Mouse (Mus musculus) neutrophil, adult 5-6 weeks (primary cell): ENCODE results near the gene 0610012G03Rik. TPM values are rescaled to one million over a fixed set of nuclear protein-coding genes. Genes with fewer than 3 reads are reported as not detected.
"Not testable (repeated sequence)": the region's sequence is repeated elsewhere in the genome, so short reads cannot be mapped to it uniquely, and the experiment has no call there.

ENCODE experiments used
- ATAC-seq: fragments of 151-379, 151-347 bp; 2 replicates; pipeline ENCODE4 v1.8.0; 2017; ENCODE audit warnings: mild to moderate bottlenecking, moderate TSS enrichment; ENCODE audit not compliant: insufficient number of reproducible peaks, poor library complexity, low FRiP score, severe bottlenecking; ENCODE audit errors: extremely low read depth
- total RNA-seq: library from RNA; stranded (forward); fragments of 200-1000 nt; gene quantifications from 2 replicates; pipeline ENCODE4 v1.2.3, GENCODE M21; 2017

The 0610012G03Rik gene
- 9.0 and 10.9 TPM in 2 replicates for total RNA-seq

DNA sequence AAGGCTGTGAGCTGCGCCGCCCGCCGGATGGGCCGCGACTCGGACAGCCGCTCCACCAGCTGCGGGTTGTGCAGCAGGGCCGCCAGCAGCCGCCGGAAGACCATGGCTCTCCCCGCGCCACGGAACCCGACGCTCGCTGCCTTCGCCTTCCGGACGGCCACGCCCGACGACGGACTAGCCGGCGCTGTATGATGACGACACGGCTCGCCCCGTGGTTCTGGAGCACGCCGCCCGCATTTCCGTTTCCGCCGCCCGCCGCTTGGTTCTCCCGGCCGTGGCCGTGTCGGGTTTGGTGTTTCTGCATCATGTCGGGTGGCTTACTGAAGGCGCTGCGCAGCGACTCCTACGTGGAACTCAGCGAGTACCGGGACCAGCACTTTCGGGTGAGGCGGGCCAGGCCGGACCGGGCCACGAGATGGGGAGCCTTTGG, at the start of gene 0610012G03Rik, which contains the start of gene Ncbp2:
TSS of gene 0610012G03Rik (minus strand) at position 150 of the 430 bp plus-strand sequence.
TSS of gene Ncbp2 (plus strand) at position 169 of the 430 bp plus-strand sequence.
- ATAC-seq = peak; percentile 86

DNA sequence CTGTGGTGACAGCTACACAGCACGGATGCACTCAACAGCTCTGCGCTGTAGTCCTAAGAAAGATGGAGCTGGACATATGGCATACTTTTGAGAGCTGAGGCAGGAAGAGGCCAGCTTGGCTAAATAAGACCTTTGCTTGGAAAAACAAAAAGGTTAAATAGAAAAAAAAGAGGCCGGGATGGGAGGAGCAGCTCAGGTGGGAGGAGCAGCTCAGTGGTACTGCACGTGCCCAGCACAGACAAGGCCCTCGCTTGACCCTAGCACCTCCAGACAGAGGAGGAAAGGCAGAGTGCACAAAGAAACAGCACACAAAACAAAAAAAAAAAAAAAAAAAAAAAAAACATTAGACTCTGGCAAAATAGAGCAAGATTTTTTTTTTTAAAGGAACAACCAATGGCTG, 48.1 kb upstream of the 0610012G03Rik start:
- no peak for ATAC-seq

DNA sequence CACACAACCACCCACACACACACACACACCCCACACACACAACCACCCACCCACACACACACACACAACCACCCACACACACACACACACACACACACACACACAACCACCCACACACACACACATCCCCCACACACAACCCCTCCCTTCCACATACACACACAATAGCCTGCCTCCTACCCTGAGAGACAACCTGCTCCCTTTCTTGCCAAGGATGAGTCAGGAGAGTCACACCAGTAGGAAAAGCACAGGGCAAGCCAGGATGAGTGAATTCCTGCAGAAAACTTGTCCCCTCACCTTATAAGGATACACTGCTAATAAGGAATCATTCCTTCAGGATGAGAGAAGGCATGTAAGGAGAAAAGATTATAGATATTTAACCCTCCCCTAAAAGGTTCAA, 45.7 kb upstream of the 0610012G03Rik start:
- ATAC-seq = no peak

DNA sequence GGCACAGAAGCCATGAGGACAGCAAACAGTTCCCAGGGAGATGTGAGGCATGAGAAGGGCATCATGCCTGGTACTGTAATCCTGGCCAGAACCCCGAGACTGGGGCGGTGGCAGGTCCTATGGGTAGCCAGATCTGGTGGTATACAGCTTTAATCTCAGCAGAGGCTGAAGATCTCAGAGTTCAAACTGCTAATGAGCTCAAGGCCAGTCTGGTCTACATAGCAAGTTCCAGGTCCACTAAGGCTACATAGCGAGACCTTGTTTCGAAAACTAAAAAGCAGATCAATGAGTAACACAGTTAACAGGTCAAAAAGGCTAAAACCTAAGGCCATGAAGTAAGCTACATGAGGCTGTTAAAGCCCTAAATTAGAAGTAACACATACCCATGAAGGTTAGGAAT, 44.9 kb upstream of the 0610012G03Rik start:
- no peak for ATAC-seq

DNA sequence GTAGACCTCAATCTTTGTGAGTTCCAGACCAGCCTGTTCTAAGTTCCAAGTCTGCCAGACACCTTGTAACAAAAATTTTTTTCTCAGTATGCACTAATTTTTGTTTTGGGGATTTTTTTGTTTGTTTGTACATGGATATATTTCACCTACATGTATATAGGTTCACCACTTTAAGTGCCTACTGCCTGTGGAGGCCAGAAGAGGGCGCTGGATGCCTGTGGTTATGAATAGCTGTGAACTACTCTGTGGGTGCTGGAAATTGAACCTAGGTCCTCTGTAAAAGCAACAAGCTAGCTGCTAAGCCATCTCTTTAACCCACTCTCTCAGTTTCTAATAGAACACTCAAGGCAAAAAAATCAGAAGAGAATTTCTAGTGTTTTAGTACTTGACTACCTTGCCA, 43.7 kb upstream of the 0610012G03Rik start:
- no peak for ATAC-seq

DNA sequence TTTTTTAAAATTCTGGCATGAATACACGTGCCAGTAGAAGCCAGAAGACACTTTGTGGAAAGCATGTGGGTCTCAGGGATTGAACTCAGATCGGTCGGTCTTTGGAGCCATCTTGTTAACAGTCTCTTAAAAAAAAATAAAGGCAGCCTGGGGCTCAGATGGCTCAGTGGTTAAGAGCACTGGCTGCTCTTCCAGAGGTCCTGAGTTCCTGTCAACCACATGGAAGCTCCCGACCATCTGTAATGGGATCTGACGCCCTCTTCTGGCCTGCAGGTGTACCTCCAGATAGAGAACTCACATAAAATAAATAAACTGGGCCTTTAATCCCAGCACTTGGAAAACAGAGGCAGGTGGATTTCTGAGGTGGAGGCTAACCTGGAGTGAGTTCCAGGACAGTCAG, 32.7 kb upstream of the 0610012G03Rik start:
- ATAC-seq = no peak

DNA sequence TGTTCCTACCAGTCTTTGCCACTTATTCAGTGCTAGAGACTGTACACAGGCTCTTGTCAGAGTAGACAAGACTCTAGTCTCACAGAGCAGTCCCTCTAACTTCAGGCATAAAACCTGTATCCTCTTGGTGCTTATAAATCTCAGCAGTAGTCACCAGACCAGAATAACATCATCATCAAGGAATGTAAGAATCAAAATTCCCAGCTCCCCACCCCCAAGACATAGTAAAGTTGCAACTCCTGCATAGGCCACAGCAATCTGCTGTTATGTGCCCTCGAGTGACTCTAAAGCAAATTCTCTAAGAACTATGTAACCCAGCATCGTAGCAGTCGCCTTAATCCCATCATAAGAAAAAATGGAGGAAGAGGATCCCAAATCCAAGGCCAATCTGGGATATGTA, 31.2 kb upstream of the 0610012G03Rik start:
- ATAC-seq = no peak

DNA sequence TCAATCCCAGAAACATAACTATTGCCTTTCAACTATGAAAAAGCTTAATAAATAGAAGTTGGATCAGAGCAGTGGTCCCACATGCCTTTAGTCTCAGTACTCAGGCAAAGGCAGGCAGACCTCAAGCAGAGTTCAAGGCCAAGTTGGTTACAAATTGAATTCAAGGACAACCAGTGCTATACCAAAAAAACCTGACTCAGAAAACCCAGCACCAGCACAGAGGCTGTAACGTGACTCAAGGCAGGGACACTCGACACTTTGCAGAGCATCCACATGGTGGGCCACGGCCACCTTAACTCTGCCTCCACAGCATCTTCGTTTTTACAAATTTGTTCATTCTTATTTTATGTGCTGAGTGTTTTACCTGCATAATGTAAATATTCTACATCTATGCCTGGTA, 27.0 kb upstream of the 0610012G03Rik start:
- ATAC-seq = no peak

DNA sequence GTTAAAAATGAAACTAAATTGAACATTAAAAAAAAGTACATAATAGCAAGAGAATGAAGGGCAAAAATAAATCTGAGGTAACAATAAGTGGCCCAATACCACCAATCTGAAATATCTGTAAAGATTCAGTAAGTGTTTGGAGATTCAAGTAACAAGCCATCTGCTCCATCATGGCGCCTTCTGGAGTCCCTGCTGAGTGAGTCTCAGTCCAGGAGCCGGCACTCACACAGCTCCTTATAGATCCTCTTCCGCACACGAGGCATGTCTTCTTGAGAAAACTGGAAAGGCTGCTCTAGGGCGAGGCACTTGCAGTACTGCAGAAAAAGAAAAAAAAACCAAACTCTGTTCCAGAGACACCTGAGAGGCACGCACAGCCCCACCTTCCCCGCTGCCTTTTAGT, 14.9 kb upstream of the 0610012G03Rik start:
- no peak for ATAC-seq

DNA sequence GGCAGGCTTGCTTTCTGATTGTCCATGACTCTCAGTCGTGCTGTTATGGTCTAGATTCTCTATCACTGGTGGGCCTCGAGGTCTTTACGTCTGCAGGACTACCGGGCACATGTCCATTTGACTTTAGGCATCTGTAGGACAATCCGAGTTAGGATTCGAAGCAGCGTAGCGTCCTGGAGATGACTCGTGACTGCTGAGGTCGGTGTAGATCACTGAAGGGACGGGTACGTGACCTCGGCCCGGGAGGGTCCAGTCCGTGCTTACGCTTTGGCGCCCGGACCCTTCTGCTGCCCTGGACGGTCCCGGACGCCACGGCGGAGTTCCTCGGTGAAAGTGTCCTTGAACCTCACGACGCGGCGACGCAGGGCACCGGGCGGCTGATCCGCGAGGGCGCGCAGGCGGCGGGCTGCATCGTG, 385 bp downstream of the 0610012G03Rik start:
- no peak for ATAC-seq

DNA sequence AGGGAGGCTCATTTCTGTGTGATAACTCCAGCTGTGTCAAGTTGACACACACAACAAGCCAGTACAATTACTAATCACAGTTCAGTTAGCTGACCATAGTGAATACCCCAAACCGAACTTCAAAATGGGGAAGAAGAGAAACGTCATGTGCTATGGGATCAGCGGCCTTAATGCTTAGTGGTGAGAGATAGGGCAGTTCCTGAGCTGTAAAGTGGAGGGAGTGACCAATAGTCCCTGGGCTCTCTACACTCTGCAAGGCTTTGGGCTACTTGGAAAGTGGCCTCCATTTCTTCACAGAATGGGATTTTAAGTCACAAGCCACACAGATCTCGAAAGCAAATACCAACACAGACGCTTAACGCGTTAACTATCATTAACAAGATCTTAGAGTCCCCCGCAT, 961 bp downstream of the 0610012G03Rik start:
- ATAC-seq = no peak

DNA sequence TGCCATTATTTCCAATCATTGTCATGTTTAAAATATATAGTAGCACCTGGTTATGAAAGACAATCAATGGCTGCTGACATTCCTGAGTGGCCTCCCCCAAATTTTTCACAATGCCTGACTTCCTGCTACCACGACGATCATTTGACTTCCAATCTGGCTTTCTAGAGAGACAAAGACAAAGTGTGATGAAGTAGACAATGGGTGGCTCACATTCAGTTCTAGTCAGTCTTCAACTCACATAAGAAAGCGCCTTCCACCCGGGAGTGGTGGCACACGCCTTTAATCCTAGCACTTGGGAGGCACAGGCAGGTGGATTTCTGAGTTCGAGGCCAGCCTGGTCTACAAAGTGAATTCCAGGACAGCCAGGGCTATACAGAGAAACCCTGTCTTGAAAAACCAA, 2.3 kb downstream of the 0610012G03Rik start:
- ATAC-seq = not testable (repeated sequence)

DNA sequence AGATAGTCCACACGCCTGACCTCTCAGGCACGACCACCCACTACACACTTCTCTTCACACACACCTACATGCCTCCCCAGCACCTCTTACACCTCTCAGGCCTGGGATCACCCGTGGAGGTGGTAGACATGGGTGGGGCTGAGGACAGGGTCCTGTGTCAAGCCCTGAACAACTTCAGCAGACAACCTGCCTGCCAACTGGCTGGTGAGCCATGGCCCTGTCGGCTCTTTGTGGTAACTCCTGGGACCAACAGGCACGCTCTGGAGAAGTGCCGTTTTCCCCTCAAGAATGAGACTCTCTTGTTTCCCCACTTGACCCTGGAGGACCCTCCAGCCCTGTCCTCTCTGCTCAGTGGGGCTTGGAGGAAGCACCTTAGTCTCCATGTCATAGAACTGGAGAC, 2.9 kb downstream of the 0610012G03Rik start:
- ATAC-seq = no peak

DNA sequence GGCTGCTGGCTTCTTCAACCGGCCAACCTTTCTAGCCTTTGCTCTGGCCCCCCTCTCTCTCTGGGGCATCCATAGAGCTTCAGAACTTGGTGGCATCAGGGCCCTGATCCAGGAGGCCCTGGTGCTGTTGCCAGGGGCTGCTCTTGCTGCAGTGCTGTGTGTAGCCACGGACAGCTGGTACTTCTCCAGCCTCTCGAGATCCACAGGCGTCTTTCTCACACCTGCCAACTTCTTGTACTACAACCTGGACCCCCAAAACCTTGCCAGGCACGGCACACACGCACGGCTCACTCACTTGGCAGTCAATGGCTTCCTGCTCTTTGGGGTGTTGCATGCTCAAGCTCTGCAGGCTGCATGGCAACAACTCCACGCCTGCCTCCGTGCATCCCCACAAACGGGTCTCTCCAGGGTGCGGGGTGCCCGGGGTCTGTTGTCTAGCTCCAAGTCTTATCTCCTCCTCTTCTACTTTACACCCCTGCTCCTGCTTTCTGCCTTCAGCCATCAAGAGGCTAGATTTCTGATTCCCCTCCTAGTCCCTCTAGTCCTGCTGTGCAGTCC, 3.5 kb downstream of the 0610012G03Rik start:
- no peak for ATAC-seq

DNA sequence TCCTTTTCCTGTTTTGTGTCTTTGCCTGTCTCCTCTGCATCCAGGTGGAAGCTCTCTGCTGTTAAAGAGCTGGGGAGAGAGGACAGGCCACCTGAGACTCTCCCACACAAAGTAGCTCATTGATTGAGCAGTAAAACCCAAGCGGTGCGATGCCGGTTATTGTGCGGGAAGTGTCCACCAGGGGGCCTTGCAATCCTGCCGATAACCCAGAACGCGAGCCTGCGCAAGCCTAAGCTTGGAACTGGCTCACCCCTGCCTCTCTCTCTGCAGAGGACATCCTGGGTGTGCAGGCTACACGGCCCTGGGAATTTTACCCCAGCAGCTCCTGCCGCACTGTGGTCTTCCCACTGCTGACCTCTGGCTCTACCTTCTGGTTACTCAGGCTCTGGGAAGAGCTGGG, 4.3 kb downstream of the 0610012G03Rik start:
- peak; percentile 63 for ATAC-seq

DNA sequence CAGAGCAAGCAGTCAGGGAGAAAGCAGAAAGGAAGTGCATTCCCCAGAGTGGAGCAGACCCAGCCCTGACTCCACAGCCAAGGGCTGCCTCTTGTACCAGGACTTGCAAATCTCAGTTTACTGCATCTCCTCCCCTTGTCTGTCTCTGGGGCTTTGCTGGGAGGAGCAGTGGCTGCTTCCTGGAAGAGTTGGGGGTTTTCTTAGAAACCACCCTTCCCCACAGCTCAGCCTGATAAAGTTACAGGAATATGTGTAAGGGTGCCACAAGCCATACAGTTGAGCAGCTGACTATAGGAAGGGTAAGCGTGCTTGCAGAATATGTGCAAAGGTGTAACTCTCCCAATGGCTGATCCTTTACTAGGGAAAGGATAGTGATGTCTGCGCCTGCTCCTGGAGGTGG, 7.7 kb downstream of the 0610012G03Rik start:
- ATAC-seq = no peak

DNA sequence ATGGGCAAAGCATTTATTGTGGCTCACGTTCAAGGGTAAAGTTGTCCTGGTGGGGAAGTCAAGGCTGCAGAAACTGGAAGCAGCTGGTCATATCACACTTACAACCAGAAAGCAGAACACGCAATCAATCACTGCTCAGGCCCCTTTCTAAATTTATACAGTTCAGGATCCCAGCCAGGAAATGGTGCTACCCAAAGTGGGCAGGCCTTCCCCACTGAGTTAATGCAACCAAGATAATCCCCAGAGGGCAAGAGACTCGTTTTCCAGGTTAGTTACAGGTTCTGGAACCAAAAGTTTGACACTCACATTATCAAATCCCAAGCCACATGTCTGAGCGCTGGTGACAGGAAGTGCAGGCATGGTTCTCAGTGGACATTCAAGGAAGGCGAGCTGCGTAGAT, 9.4 kb downstream of the 0610012G03Rik start:
- ATAC-seq = no peak

DNA sequence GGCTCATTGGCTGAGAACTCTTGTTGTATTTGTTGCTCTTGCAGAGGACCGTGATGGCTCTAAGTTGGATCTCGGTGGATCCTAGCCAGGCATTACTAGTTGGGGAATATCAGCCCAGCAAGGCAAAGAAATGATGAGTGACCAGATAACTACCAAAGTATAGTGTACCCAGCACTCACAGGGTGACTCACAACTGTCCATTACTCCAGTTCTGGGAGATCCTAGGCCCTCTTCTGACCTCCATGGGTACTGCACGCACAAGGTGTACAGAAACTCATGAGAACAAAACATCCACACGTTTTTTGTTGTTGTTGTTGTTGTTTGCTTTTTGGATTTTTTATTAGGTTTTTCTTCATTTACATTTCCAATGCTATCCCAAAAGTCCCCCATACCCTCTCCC, 11.7 kb downstream of the 0610012G03Rik start:
- ATAC-seq = no peak

DNA sequence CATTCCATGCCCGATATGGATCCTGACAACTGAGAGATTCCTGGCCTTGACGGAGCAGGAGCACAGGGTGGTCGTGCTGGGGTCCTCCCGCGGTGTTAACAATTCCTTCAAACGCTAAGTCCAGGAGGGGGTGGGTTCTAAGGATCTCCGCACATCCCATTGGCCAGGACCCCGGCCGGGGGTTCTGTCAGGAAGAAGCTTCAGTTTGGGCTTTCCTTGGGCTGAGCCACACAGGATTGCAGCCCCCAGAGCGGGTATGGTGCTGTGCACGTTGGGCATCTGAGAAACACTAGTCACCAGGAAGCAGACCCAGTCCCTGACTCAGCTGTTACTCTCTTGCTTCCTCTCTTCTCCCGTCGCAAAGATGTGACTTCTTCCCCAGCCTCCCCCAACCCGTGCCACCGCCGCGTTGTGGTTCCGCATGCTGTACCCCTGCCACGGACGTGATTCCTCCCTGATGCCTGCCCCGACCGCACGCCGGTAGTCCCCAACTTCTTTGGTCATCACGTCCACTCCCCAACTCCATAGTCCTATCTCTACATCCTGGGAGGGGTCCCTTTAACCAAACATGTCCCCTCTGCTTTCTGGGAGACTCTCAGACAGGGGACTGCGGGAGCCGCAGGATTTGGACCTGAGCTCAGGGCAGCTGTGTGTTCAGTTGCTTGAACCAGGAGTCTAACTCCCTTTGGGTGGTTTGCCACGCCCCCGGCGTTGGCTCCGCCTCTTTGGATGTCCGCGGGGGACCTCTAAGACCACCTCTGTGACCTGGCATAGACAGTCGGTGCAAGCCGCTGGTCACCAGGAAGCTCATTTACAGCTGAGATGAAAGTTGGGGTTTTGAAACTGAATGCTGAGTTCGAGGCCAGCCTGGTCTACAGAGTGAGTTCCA, 13.0 kb downstream of the 0610012G03Rik start:
- ATAC-seq = peak; percentile 22; the same call in 1 of the 2 replicates

DNA sequence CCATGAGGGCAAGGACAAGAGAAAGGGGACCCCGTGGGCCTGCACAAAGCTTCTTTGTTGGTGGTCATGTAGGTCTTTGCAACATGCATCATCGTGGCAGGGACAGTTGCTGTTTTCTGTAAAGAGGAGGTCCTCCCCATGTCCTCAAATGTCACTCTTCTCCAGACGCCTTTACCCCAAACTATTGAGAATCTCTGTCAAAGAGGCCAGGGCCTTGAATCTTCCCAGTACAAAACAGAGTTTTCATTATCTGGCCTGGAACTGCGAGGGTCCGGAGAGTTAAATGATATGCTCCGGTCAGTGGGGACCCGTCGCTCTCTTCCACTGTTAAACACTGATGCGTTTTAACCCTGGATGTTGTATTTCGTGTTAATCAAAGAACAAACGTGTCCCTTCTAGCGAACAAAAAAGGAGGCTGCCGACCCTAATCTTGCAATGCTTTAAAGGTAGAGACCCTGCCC, 13.7 kb downstream of the 0610012G03Rik start:
- no peak for ATAC-seq
